Mouse (Mus musculus): ENCODE results near the gene Olfr1253.

Gene Olfr1253

GRCm38 (mm10) chr2:89756990-89757389 lies at the start of gene Olfr1253:
Gene Olfr1253 (minus strand): TSS chr2:89757090.
- DNase-seq: no peak

- DNase-seq: no peak
Observed at GRCm38 (mm10) chr2:89799583-89799982, 42.7 kb upstream of the Olfr1253 start.

GRCm38 (mm10) chr2:89793519-89793918 lies 36.6 kb upstream of the Olfr1253 start, which contains the start of gene Olfr1254:
Gene Olfr1254 (minus strand): TSS chr2:89793619.
- no peak for DNase-seq

GRCm38 (mm10) chr2:89724912-89725311 lies 32.0 kb downstream of the Olfr1253 start, which contains the start of gene Olfr1252:
Gene Olfr1252 (minus strand): TSS chr2:89725012.
- DNase-seq: no peak
